Mouse (Mus musculus) spleen, adult 2 months (tissue): ENCODE measurements around the gene Cd81.

Source experiments
- CTCF ChIP-seq: fragments of 200-500 bp; IDR thresholded peaks from 2 replicates; pipeline ENCODE4 v1.5.1; 2011; ENCODE audit warnings: mild to moderate bottlenecking, inconsistent platforms; ENCODE audit not compliant: insufficient read depth, insufficient read length, insufficient replicate concordance; ENCODE audit errors: extremely low read depth
- POLR2A ChIP-seq: fragments of 200-500 bp; IDR thresholded peaks from 2 replicates; pipeline ENCODE4 v1.6.1; 2011; ENCODE audit warnings: low read depth, low read length, inconsistent platforms

DNA sequence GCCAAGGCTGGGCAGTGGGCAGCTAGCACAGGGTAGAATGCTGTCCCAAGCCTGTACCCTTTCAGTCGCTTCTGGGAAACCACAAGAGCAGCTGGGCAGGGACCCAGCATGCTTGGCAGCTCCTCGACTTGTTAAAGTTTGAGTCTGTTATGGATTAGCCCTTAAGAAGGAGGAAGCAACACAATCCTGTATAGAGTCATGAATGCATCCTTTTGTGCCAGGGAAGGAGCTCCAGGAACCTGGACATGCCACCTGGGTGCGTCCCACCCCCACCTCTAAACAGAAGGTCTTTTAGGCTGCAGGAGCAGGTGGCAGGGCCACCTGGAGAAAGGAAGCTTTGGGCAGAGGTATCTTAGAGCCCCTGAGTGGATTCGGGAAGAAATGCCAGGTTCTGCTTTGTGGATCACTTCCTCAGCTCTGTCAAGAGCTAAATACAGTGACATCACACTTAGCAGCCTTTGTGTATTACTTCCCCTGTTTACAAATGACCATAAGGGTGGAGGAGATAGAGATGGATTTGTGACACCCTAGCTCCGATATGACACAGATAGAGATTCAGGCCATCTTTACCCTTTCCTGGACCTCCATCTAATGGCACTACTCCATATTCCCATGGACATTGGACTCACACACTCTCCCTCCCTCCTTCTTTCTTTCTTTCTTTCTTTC, 6.8 kb downstream of the Cd81 start:
- TF ChIP-seq CTCF (no peak), POLR2A (no peak)
